Mouse (Mus musculus) embryonic facial prominence, embryonic 14.5 days (tissue): ENCODE results near the gene Gm6169. TPM values are rescaled to one million over a fixed set of nuclear protein-coding genes. Genes with fewer than 3 reads are reported as not detected.
"Not testable (repeated sequence)": the region's sequence is repeated elsewhere in the genome, so short reads cannot be mapped to it uniquely, and the experiment has no call there.

Source experiments
- ATAC-seq: fragments of 200-750 bp; cut with Nextera tagmentation; 2 replicates; pipeline ENCODE4 v1.8.0; 2017; ENCODE audit warnings: low read depth, moderate number of reproducible peaks, moderate TSS enrichment
- DNase-seq: peaks from one replicate; pipeline ENCODE4 v3.0.0-alpha.2; 2015; ENCODE audit warnings: low spot score
- H3K27ac ChIP-seq: fragments of 300-500 bp; sonication (generic); replicated peaks from 2 replicates; pipeline ENCODE4 v1.5.1; 2014; ENCODE audit warnings: low read depth, mild to moderate bottlenecking, low read length, moderate library complexity
- H3K27me3 ChIP-seq: fragments of 300-500 bp; sonication (generic); replicated peaks from 2 replicates; pipeline ENCODE4 v1.6.1; 2014; ENCODE audit warnings: low read length; ENCODE audit not compliant: control insufficient read depth, insufficient read depth
- H3K36me3 ChIP-seq: fragments of 300-500 bp; sonication (generic); 2 replicates; pipeline ENCODE4 v1.6.1; 2014; ENCODE audit warnings: low read length, mixed read lengths; ENCODE audit not compliant: control insufficient read depth, insufficient read depth
- H3K4me1 ChIP-seq: fragments of 300-500 bp; sonication (generic); 2 replicates; pipeline ENCODE4 v1.6.1; 2014; ENCODE audit warnings: antibody characterized with exemption, low read length; ENCODE audit not compliant: control insufficient read depth, insufficient read depth
- H3K4me2 ChIP-seq: fragments of 300-500 bp; sonication (generic); 2 replicates; pipeline ENCODE4 v1.6.1; 2014; ENCODE audit warnings: low read depth, mild to moderate bottlenecking, low read length, moderate library complexity, mixed read lengths
- H3K4me3 ChIP-seq: fragments of 300-500 bp; sonication (generic); 2 replicates; pipeline ENCODE4 v1.5.1; 2014; ENCODE audit warnings: low read depth, mild to moderate bottlenecking, low read length
- H3K9ac ChIP-seq: fragments of 300-500 bp; sonication (generic); 2 replicates; pipeline ENCODE4 v1.6.1; 2014; ENCODE audit warnings: low read depth, mild to moderate bottlenecking, low read length, moderate library complexity, mixed read lengths
- H3K9me3 ChIP-seq: fragments of 300-500 bp; sonication (generic); 2 replicates; pipeline ENCODE4 v1.6.1; 2016; ENCODE audit warnings: low read length; ENCODE audit not compliant: control insufficient read depth
- WGBS: fragments of 180-500 bp; shearing (Covaris S2); extraction: QIAGEN DNeasy Blood & Tissue Kit; methylation state at CpG from one replicate; pipeline ENCODE4 v1.1.7; 2014; 5-methylcytosine and 5-hydroxymethylcytosine counted together
- polyA plus RNA-seq: library from polyadenylated mRNA; unstranded; fragments of >200 nt; fragmentation: Nextera tagmentation; extraction: Ambion mirVana; gene quantifications from 2 replicates; pipeline ENCODE4 v1.2.1, GENCODE M21; 2014

Gene Gm6169
- polyA plus RNA-seq, 1 experiment from 2014 or later: 5.4 TPM

DNA sequence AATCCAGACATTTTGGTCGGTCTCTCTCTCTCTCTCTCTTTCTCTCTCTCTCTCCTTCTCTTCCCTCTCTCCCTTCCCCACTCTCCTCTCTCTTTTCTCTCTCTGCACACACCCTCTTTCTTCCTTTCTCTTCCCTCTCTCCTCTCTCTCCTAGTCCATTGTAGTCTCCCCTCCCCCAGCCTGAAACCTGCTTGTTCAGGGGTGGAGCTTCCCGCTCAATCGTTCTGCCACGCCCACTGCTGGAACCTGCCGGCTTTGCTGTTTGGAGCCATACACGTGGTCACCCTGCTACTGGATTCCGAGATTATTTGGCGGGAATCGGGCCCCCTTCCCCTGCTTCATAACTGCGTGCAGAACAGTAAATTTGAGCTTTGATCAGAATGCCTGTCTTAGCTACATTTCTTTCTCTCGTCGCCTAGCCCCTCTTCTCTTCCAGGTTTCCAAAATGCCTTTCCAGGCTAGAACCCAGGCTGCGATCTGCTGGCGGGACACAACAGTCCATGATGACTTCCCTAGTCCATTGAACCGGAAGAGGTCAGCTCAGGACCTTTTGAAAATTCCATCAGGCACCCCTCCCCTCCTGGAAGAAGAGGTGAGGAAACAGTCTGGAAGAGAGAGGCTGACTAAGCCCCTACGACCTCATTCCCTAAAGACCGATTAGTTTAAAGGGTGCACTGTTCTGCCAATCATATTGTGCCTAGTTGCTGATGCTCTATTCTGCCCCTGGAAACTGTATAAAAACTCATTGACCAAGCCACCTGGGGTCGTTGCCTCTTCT is 34.0 kb downstream of the Gm6169 start:
- 41% methylated on average over 18 of the region's 18 CpGs for WGBS
- not testable (repeated sequence) for H3K27ac ChIP-seq, H3K36me3 ChIP-seq, H3K4me1 ChIP-seq, ATAC-seq, H3K9me3 ChIP-seq, H3K9ac ChIP-seq, H3K27me3 ChIP-seq, DNase-seq, H3K4me3 ChIP-seq, H3K4me2 ChIP-seq

DNA sequence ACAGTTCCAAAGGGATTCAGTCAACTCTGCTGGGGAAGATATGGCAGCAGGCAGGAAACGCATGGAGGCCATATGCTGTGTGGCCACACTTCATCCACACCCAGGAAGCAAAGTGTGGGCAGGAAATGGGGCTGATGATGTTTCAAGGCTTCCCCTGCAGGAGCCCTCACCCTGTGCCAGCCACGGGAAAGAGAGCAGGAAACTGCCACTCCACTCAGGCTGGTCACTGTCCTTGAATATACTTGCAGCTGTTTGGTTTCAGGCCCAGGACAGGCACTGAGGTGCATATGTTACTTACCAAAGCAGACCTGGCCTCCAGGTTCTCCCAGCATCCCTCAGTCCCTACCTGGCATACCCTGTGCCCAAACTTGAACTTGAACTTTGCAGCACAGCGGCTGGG is 34.6 kb downstream of the Gm6169 start:
- 0 out of 2 replicates have a peak, but pooled peaks cover 3% of the 10 kb centered on the region for H3K27me3 ChIP-seq
- H3K27ac ChIP-seq: no peak overlapping the region
- H3K9ac ChIP-seq: no peak overlapping the region
- H3K4me3 ChIP-seq: no peak overlapping the region
- no peak overlapping the region for H3K4me2 ChIP-seq
- DNase-seq (no peak), ATAC-seq (no peak)
- no peaks in the 10 kb centered on the region for H3K36me3 ChIP-seq
- 0 out of 2 replicates have a peak, but pooled peaks cover 4% of the 10 kb centered on the region for H3K9me3 ChIP-seq
- 39% methylated on average over 3 of the region's 3 CpGs for WGBS
- H3K4me1 ChIP-seq: no peaks in the 10 kb centered on the region

DNA sequence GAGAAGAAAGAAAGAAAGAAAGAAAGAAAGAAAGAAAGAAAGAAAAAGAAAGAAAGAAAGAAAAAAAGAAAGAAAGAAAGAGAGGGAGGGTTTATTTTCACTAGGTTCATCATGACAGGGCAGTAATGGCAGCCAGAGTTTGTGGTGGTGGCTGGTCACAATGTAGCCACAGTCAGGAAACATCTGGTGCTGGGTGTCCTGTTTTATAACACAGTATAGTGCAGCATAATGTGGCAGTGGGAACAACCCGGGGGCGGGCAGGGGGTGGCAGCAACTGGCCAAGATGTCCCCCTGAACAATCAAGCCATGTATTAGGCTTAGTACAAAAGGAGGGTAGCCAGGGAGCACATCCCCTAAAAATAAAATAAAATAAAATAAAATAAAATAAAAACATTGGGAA is 35.6 kb downstream of the Gm6169 start:
- Histone ChIP-seq H3K36me3 (no peaks in the 10 kb centered on the region), H3K9ac (no peak overlapping the region), H3K4me2 (no peak overlapping the region), H3K27me3 (0 out of 2 replicates have a peak, but pooled peaks cover 3% of the 10 kb centered on the region), H3K4me1 (no peaks in the 10 kb centered on the region), H3K9me3 (0 out of 2 replicates have a peak, but pooled peaks cover 4% of the 10 kb centered on the region), H3K4me3 (no peak overlapping the region), H3K27ac (no peak overlapping the region)
- ATAC-seq: no peak
- 85% methylated on average over 2 of the region's 2 CpGs for WGBS
- no peak for DNase-seq

DNA sequence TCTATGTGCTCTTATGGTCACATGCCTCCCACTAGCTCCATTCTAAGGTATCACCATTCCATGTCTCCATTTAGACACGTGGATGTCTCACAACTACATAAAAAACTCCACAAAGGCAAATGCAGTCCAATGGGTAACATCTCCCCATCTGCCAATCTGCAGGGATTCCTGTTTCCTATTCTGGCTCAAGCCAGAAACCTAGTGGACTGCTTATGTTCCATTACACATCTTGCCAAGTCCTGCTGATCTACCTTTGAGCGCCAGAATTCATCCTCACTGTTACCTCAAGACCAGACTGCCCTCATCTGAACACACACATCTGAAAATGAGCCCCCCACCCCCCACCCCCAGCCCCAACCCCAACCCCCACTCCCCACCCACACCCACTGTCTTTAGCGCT is 36.9 kb downstream of the Gm6169 start:
- Histone ChIP-seq H3K4me1 (no peaks in the 10 kb centered on the region), H3K9me3 (0 out of 2 replicates have a peak, but pooled peaks cover 4% of the 10 kb centered on the region), H3K27me3 (0 out of 2 replicates have a peak, but pooled peaks cover 2% of the 10 kb centered on the region), H3K4me2 (no peak overlapping the region), H3K36me3 (no peaks in the 10 kb centered on the region), H3K9ac (no peak overlapping the region), H3K27ac (no peak overlapping the region), H3K4me3 (no peak overlapping the region)
- DNase-seq (no peak), ATAC-seq (no peak)
- WGBS: 91% methylated on average over 3 of the region's 3 CpGs

DNA sequence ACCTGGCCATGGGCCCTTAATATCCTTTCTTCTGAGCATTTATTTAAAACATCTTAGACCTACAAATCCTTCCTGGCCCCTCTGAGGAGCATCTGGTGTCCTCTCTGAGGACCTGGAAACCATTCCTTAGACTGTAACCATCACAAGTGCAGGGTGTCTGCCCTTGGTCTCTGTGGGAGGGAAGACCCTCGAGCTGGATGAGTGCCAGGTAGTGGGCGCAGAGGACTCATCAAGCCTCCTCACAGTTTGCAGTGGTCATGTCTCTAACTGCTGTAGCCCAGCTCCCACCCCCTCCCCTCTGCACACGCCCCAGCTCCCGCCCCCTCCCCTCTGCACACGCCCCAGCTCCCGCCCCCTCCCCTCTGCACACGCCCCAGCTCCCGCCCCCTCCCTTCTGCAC is 38.7 kb downstream of the Gm6169 start:
- no peaks in the 10 kb centered on the region for H3K27me3 ChIP-seq
- H3K36me3 ChIP-seq: no peaks in the 10 kb centered on the region
- no peak overlapping the region for H3K9ac ChIP-seq
- no peaks in the 10 kb centered on the region for H3K4me1 ChIP-seq
- no peak overlapping the region for H3K27ac ChIP-seq
- WGBS: 62% methylated on average over 5 of the region's 8 CpGs
- ATAC-seq (no peak), DNase-seq (no peak)
- H3K4me3 ChIP-seq: no peak overlapping the region
- H3K4me2 ChIP-seq: no peak overlapping the region
- H3K9me3 ChIP-seq: no peaks in the 10 kb centered on the region

DNA sequence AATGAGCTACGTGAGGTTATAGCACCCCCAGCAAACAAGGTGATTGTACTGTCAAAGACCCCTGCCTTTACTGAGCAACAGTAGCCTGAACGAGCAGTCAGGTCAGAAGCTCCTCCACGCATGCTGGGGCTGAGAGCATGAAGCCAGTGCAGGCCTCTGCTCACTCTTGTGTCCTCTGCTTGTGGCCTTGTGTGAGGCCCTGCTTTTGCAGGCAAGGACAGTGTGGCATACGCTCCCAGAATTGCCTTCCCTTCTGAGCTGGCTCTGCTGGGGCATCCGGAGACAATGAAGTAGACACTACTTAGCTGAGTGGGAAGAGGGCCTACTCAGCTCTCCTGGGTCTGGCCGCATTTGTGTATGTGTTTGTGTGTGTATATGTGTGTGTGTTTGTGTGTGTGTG is 39.3 kb downstream of the Gm6169 start:
- WGBS: 96% methylated on average over 6 of the region's 6 CpGs
- Histone ChIP-seq H3K4me3 (no peak overlapping the region), H3K27me3 (no peaks in the 10 kb centered on the region), H3K36me3 (no peaks in the 10 kb centered on the region), H3K27ac (no peak overlapping the region), H3K9me3 (no peaks in the 10 kb centered on the region), H3K9ac (no peak overlapping the region), H3K4me2 (no peak overlapping the region), H3K4me1 (no peaks in the 10 kb centered on the region)
- ATAC-seq: no peak
- no peak for DNase-seq

DNA sequence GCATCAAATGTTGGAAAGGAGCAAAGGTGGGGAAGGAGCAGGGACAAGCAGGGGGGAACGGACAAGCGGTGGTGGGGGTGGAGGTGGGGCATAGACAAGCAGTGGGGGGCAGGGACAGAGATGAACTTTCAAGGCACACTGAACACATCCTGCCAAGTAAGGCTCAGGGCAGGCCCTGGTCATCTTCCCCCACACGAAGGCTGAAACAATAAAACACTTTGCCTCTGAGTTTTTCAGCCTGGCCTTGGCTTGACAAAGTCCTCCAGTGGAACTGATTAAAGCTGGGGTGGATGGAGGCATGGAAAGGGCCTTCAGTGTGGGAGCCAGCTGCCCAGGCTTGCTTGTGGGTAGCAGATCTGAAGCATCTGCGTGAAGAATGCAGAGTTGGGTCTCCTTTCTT is 41.2 kb downstream of the Gm6169 start:
- no peaks in the 10 kb centered on the region for H3K9me3 ChIP-seq
- no peak overlapping the region for H3K9ac ChIP-seq
- ATAC-seq (no peak), DNase-seq (no peak)
- no peak overlapping the region for H3K27ac ChIP-seq
- WGBS: 36% methylated on average over 4 of the region's 4 CpGs
- no peaks in the 10 kb centered on the region for H3K27me3 ChIP-seq
- H3K4me3 ChIP-seq: no peak overlapping the region
- H3K36me3 ChIP-seq: no peaks in the 10 kb centered on the region
- no peak overlapping the region for H3K4me2 ChIP-seq
- H3K4me1 ChIP-seq: no peaks in the 10 kb centered on the region

DNA sequence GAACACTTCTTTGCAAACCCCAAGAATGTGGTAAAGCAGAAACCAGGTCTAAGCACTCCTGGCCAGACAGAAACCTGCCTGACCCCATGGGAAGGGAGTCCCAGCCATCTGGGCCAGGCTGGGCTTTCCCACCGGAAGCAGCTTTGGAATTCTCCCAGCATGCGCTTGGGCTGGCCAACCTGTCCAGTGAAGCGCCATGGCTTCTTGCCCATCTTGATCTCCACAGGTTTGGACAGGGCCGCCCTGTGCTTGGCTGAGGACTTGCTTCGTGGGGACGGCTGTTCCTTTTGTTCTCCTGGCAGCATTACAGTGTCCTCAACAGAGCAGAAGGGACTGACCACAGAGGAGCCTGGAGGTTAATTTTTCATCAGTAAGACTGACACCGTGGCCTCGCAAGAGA is 45.2 kb downstream of the Gm6169 start:
- DNase-seq: no peak
- Histone ChIP-seq H3K4me3 (no peak overlapping the region), H3K9me3 (no peaks in the 10 kb centered on the region), H3K4me1 (no peaks in the 10 kb centered on the region), H3K9ac (no peak overlapping the region), H3K27me3 (no peaks in the 10 kb centered on the region), H3K36me3 (no peaks in the 10 kb centered on the region), H3K27ac (no peak overlapping the region), H3K4me2 (no peak overlapping the region)
- 83% methylated on average over 8 of the region's 8 CpGs for WGBS
- no peak for ATAC-seq

DNA sequence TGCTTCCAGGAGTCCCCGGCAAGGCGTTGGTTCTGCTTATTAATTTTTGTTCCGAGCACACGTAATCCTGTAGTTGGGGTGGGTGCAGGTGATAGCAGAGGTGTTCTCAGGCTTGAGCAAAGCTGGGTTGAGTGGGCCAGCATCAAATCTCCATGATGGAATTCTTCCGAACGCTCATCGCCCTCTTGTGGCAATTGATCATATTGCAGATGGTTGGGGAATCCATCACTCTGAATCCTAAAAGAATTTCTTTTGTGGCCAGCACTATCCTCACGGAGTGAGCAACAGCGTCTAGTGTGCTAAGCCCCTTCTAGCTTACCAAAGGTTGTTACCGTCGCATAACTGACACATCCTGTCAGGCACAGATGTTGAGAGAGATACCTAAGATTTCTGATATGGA is 46.4 kb downstream of the Gm6169 start:
- ATAC-seq (peak; percentile 26; the same call in 1 of the 2 replicates), DNase-seq (peak; percentile 70)
- no peak overlapping the region for H3K4me2 ChIP-seq
- 14% methylated on average over 11 of the region's 11 CpGs for WGBS
- no peak overlapping the region for H3K9ac ChIP-seq
- H3K27me3 ChIP-seq: no peaks in the 10 kb centered on the region
- no peak overlapping the region for H3K4me3 ChIP-seq
- H3K27ac ChIP-seq: no peak overlapping the region
- no peaks in the 10 kb centered on the region for H3K4me1 ChIP-seq
- no peaks in the 10 kb centered on the region for H3K36me3 ChIP-seq
- H3K9me3 ChIP-seq: no peaks in the 10 kb centered on the region
